Mouse (Mus musculus) small intestine, adult 2 months (tissue): ENCODE measurements around the gene Eml6.

Source experiments
- CTCF ChIP-seq: fragments of 200-500 bp; IDR thresholded peaks from 2 replicates; pipeline ENCODE4 v1.5.1; 2012; ENCODE audit warnings: low read depth, mild to moderate bottlenecking, control low read depth, inconsistent platforms, low read length, moderate library complexity, mixed read lengths; ENCODE audit not compliant: insufficient replicate concordance, insufficient read length; ENCODE audit errors: extremely low read depth
- POLR2A ChIP-seq: fragments of 200-500 bp; IDR thresholded peaks from 2 replicates; pipeline ENCODE4 v1.6.1; 2012; ENCODE audit warnings: low read depth, mild to moderate bottlenecking, control low read depth, inconsistent platforms, low read length, moderate library complexity

GRCm38 (mm10) chr11:29808173-29808980 is 217.5 kb downstream of the Eml6 start:
- TF ChIP-seq CTCF = no peak
- no peak for TF ChIP-seq POLR2A
